Mouse (Mus musculus): ENCODE data around the gene Dab1. TPM values are rescaled to one million over a fixed set of nuclear protein-coding genes. Genes with fewer than 3 reads are reported as not detected.

Dab1 gene
- polyA plus RNA-seq, 1 experiment from 2014 or later: 0.39 TPM

DNA sequence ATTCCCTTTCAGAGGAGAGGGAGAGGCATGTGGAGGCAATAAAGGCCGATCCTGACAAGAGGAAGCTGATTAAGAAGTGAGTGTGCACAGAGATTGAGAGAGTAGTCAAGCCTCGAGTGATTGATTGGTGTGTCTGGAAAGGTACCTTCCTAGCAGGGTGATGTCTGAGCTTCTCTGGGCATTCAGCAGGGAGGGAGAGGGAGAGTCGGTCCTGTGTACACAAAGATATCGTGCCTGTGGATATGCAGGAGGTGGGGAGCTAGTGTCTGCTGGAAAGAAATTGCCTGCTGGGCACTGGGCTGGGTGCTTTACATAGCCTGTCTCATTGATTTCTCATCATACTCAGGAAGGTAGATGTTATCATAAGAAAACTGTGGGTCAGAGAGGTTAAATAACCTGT is 420.4 kb downstream of the Dab1 start:
- Histone ChIP-seq H3K4me1 (ENCODE audit: insufficient read depth, low read depth, low read length) (no peaks in the 10 kb centered on the region; the same call in 1 of the 2 replicates), H3K27ac (ENCODE audit: low read length) (no peak overlapping the region), H3K9ac (replicated peaks; ENCODE audit: low read depth) (no peak overlapping the region), H3K4me2 (replicated peaks; ENCODE audit: low read depth, low read length) (no peak overlapping the region), H3K9me3 (ENCODE audit: low read length) (no peaks in the 10 kb centered on the region), H3K36me3 (ENCODE audit: insufficient read depth, low read length) (no peaks in the 10 kb centered on the region), H3K27me3 (replicated peaks; ENCODE audit: insufficient read depth, low read length) (no peaks in the 10 kb centered on the region), H3K4me3 (ENCODE audit: low read depth, low read length) (no peak overlapping the region)
- WGBS: 12% methylated on average over 4 of the region's 4 CpGs
- TF ChIP-seq EP300 (IDR thresholded peaks at IDR 0.05) (no peak), CTCF (IDR thresholded peaks at IDR 0.05) (no peak)
- ATAC-seq (no peak), DNase-seq (ENCODE audit: low spot score) (no peak)

DNA sequence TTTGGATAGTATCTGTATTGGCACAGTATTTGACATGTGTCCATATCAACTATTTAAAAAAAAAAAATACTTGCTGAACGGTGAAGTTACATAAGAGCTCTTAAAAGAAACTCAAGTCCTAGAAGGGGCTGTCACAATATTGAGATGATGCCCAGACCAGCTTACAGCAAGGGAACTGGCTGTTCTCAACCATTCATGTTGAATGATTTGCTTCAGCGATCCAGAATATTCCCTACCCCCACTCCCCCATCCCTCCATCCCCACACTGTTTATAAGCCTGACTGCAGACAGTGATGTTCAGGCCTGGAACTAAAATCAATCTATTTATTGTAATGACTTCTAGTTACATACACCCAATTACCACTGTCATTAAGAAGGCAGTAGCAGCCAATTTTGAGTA is 424.3 kb downstream of the Dab1 start:
- H3K27me3 ChIP-seq (replicated peaks; ENCODE audit: insufficient read depth, low read length): no peaks in the 10 kb centered on the region
- H3K9ac ChIP-seq (replicated peaks; ENCODE audit: low read depth): no peak overlapping the region
- WGBS: 38% methylated on average over 2 of the region's 2 CpGs
- TF ChIP-seq CTCF (IDR thresholded peaks at IDR 0.05) (no peak), EP300 (IDR thresholded peaks at IDR 0.05) (no peak)
- H3K36me3 ChIP-seq (ENCODE audit: insufficient read depth, low read length): no peaks in the 10 kb centered on the region
- DNase-seq (ENCODE audit: low spot score) (peak; percentile 23), ATAC-seq (no peak)
- H3K4me2 ChIP-seq (replicated peaks; ENCODE audit: low read depth, low read length): no peak overlapping the region
- no peak overlapping the region for H3K27ac ChIP-seq (ENCODE audit: low read length)
- H3K4me3 ChIP-seq (ENCODE audit: low read depth, low read length): no peak overlapping the region
- no peaks in the 10 kb centered on the region for H3K9me3 ChIP-seq (ENCODE audit: low read length)
- H3K4me1 ChIP-seq (ENCODE audit: insufficient read depth, low read depth, low read length): no peaks in the 10 kb centered on the region; the same call in 1 of the 2 replicates

DNA sequence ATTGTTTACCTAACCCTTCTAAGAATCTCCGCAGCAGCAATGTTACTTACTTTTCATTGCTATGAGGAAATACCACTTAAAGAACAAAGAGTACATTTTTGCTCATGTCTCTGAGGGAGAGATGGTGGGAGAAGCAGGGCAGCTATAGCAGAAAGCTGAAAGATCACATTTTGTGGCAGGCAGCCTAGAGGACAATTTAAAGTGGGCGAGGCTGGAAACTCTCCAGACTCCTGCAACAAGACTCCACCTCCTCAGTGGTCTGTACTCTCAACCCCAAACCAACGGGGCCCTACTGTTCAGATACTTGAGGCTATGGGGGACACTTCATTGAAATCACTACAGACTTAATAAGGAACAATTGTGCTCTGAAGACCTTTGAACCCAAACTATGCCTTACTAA is 425.5 kb downstream of the Dab1 start:
- H3K9ac ChIP-seq (replicated peaks; ENCODE audit: low read depth): no peak overlapping the region
- DNase-seq (ENCODE audit: low spot score) (peak; percentile 60), ATAC-seq (peak; percentile 40)
- no peak overlapping the region for H3K4me2 ChIP-seq (replicated peaks; ENCODE audit: low read depth, low read length)
- H3K9me3 ChIP-seq (ENCODE audit: low read length): no peaks in the 10 kb centered on the region
- no peaks in the 10 kb centered on the region; the same call in 1 of the 2 replicates for H3K4me1 ChIP-seq (ENCODE audit: insufficient read depth, low read depth, low read length)
- WGBS: 19% methylated on average over 3 of the region's 3 CpGs
- no peak overlapping the region for H3K27ac ChIP-seq (ENCODE audit: low read length)
- no peaks in the 10 kb centered on the region for H3K27me3 ChIP-seq (replicated peaks; ENCODE audit: insufficient read depth, low read length)
- TF ChIP-seq CTCF (IDR thresholded peaks at IDR 0.05) (no peak), EP300 (IDR thresholded peaks at IDR 0.05) (no peak)
- no peaks in the 10 kb centered on the region for H3K36me3 ChIP-seq (ENCODE audit: insufficient read depth, low read length)
- no peak overlapping the region for H3K4me3 ChIP-seq (ENCODE audit: low read depth, low read length)

DNA sequence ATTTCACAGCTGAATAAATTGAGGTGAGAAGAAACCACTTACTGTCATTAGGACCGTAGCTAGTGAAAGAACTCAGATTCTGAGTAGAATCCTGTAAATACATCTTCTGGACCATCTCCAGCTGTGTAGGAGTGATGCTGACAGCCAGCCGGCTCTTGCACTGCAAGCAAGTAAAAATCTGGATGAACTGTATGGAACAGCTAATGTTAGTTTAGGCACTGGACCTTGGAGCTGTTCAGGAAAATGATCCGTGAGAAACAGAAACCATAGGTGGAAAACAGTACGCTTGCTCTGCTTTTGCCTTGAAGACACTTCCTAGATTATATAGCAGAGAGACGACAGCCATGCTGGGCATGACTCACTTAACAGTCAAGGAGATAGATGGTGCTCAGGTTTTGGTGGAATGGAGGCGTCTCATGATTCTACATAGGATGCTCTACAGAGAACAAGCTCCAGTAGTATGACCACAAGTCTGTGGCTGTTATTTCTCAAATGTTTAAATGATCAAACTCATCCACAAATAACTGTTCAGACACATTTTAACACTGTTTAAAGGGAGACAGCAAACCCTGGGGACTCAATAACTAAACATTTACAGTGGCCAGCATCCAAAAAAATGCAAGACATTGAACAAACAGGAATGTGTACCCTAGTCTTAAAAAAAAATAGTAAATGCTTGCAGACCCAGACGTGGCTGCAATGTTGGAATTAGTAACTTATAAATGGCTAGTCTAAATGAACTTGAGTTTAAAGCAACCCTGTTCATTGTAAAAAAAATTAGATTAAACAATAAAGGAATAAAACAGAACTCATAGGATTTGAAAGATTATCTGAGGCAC is 429.0 kb downstream of the Dab1 start:
- no peaks in the 10 kb centered on the region for H3K27me3 ChIP-seq (replicated peaks; ENCODE audit: insufficient read depth, low read length)
- TF ChIP-seq EP300 (IDR thresholded peaks at IDR 0.05): no peak
- H3K9ac ChIP-seq (replicated peaks; ENCODE audit: low read depth): no peak overlapping the region
- no peak overlapping the region for H3K4me3 ChIP-seq (ENCODE audit: low read depth, low read length)
- H3K9me3 ChIP-seq (ENCODE audit: low read length): no peaks in the 10 kb centered on the region
- 28% methylated on average over 7 of the region's 7 CpGs for WGBS
- no peak overlapping the region for H3K4me2 ChIP-seq (replicated peaks; ENCODE audit: low read depth, low read length)
- no peak for ATAC-seq
- no peak overlapping the region for H3K27ac ChIP-seq (ENCODE audit: low read length)
- peak; percentile 38 for DNase-seq (ENCODE audit: low spot score)
- H3K36me3 ChIP-seq (ENCODE audit: insufficient read depth, low read length): no peaks in the 10 kb centered on the region
- H3K4me1 ChIP-seq (ENCODE audit: insufficient read depth, low read depth, low read length): no peaks in the 10 kb centered on the region; the same call in 1 of the 2 replicates

DNA sequence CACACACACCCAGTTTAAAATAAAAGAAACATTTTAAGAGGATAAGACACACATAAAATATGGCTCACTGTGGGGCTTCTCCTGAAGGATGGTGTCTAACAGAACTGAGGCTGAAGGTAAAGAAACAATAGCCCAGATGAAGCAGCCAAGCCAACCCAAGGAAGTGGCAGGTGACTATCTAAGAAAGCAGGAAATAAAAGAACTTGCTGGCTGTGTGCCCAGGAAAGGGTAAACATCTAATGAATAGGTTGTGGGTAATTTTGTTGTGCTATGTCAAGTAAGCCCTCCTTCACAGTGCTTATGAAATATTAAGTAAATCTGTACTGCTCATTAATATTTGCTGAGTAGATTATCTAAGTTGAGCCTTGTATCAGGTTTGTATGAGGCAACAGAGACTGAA is 438.0 kb downstream of the Dab1 start:
- H3K27me3 ChIP-seq (replicated peaks; ENCODE audit: insufficient read depth, low read length): no peaks in the 10 kb centered on the region
- peak; percentile 36 for DNase-seq (ENCODE audit: low spot score)
- H3K9me3 ChIP-seq (ENCODE audit: low read length): no peaks in the 10 kb centered on the region
- no peaks in the 10 kb centered on the region for H3K4me1 ChIP-seq (ENCODE audit: insufficient read depth, low read depth, low read length)
- H3K4me3 ChIP-seq (ENCODE audit: low read depth, low read length): no peak overlapping the region
- H3K4me2 ChIP-seq (replicated peaks; ENCODE audit: low read depth, low read length): no peak overlapping the region
- H3K36me3 ChIP-seq (ENCODE audit: insufficient read depth, low read length): no peaks in the 10 kb centered on the region
- TF ChIP-seq CTCF (IDR thresholded peaks at IDR 0.05) (no peak), EP300 (IDR thresholded peaks at IDR 0.05) (no peak)
- H3K9ac ChIP-seq (replicated peaks; ENCODE audit: low read depth): no peak overlapping the region
- H3K27ac ChIP-seq (ENCODE audit: low read length): no peak overlapping the region
- no peak for ATAC-seq

DNA sequence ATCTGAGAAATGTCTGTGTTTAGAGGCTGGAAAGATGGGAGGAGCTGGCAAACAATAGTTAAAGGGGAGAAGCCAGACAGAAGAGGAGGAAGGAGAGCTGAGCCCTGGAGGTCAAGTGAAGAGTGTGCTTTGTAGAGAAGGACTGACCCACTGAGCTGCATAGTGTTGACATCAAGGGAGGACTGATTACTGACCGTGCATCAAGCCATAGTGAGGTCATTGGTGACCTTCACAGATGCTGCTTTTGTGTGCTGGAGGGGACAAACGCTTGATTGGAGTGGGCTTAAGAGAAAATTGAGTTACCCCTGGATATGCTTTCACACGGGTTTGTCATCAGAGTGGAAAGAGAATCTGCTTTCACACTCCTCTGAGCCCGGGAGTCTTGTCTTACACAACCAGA is 440.4 kb downstream of the Dab1 start:
- Histone ChIP-seq H3K27me3 (replicated peaks; ENCODE audit: insufficient read depth, low read length) (no peaks in the 10 kb centered on the region), H3K4me2 (replicated peaks; ENCODE audit: low read depth, low read length) (no peak overlapping the region), H3K27ac (ENCODE audit: low read length) (no peak overlapping the region), H3K4me1 (ENCODE audit: insufficient read depth, low read depth, low read length) (no peaks in the 10 kb centered on the region), H3K9ac (replicated peaks; ENCODE audit: low read depth) (no peak overlapping the region), H3K36me3 (ENCODE audit: insufficient read depth, low read length) (no peaks in the 10 kb centered on the region), H3K4me3 (ENCODE audit: low read depth, low read length) (no peak overlapping the region), H3K9me3 (ENCODE audit: low read length) (no peaks in the 10 kb centered on the region)
- 42% methylated on average over 4 of the region's 4 CpGs for WGBS
- DNase-seq (ENCODE audit: low spot score): no peak
- TF ChIP-seq CTCF (IDR thresholded peaks at IDR 0.05) (no peak), EP300 (IDR thresholded peaks at IDR 0.05) (no peak)
- no peak for ATAC-seq
